Mouse (Mus musculus) lung, postnatal 0 days (tissue): ENCODE measurements around the gene Fam222b. TPM values are rescaled to one million over a fixed set of nuclear protein-coding genes. Genes with fewer than 3 reads are reported as not detected.
"Not testable (repeated sequence)": the region's sequence is repeated elsewhere in the genome, so short reads cannot be mapped to it uniquely, and the experiment has no call there.

Source experiments
- ATAC-seq: fragments of 200-750 bp; cut with Nextera tagmentation; 2 replicates; pipeline ENCODE4 v1.8.0; 2017; ENCODE audit warnings: moderate library complexity
- DNase-seq: peaks from one replicate; pipeline ENCODE4 v3.0.0-alpha.2; 2016; ENCODE audit warnings: low spot score
- H3K27ac ChIP-seq: fragments of 300-500 bp; sonication (generic); 2 replicates; pipeline ENCODE4 v1.5.1; 2014; ENCODE audit warnings: antibody characterized with exemption, mild to moderate bottlenecking, low read length, mixed read lengths
- H3K27me3 ChIP-seq: fragments of 300-500 bp; sonication (generic); replicated peaks from 2 replicates; pipeline ENCODE4 v1.6.1; 2014; ENCODE audit warnings: low read length, mixed read lengths; ENCODE audit not compliant: insufficient read depth
- H3K36me3 ChIP-seq: fragments of 300-500 bp; sonication (generic); 2 replicates; pipeline ENCODE4 v1.6.1; 2014; ENCODE audit warnings: low read length, mixed read lengths; ENCODE audit not compliant: insufficient read depth
- H3K4me1 ChIP-seq: fragments of 300-500 bp; sonication (generic); 2 replicates; pipeline ENCODE4 v1.6.1; 2014; ENCODE audit warnings: antibody characterized with exemption, low read depth, low read length, mixed read lengths; ENCODE audit not compliant: insufficient read depth
- H3K4me2 ChIP-seq: fragments of 300-500 bp; sonication (generic); replicated peaks from 2 replicates; pipeline ENCODE4 v1.6.1; 2014; ENCODE audit warnings: low read depth, mild to moderate bottlenecking, low read length, moderate library complexity, mixed read lengths
- H3K4me3 ChIP-seq: fragments of 300-500 bp; sonication (generic); 2 replicates; pipeline ENCODE4 v1.5.1; 2014; ENCODE audit warnings: low read depth, low read length
- H3K9ac ChIP-seq: fragments of 300-500 bp; sonication (generic); replicated peaks from 2 replicates; pipeline ENCODE4 v1.6.1; 2014; ENCODE audit warnings: low read depth, mild to moderate bottlenecking
- H3K9me3 ChIP-seq: fragments of 300-500 bp; sonication (generic); 2 replicates; pipeline ENCODE4 v1.6.1; 2016; ENCODE audit warnings: low read length, mixed read lengths
- CTCF ChIP-seq: IDR thresholded peaks from 2 replicates; pipeline ENCODE4 v1.5.1; 2016; ENCODE audit warnings: antibody characterized with exemption, mild to moderate bottlenecking
- EP300 ChIP-seq: IDR thresholded peaks from 2 replicates; pipeline ENCODE4 v1.6.1; 2016; ENCODE audit warnings: antibody characterized with exemption, mild to moderate bottlenecking, control low read depth
- whole genome bisulfite sequencing: fragments of 180-500 bp; shearing (Covaris S2); extraction: QIAGEN DNeasy Blood & Tissue Kit; methylation state at CpG from one replicate; pipeline ENCODE4 v1.1.7; 2014; 5-methylcytosine and 5-hydroxymethylcytosine counted together
- polyA plus RNA-seq: library from polyadenylated mRNA; unstranded; fragments of >200 nt; fragmentation: Nextera tagmentation; extraction: Ambion mirVana; gene quantifications from 2 replicates; pipeline ENCODE4 v1.2.1, GENCODE M21; 2015

Gene Fam222b
- polyA plus RNA-seq, 1 experiment from 2014 or later = 10.0 TPM

DNA sequence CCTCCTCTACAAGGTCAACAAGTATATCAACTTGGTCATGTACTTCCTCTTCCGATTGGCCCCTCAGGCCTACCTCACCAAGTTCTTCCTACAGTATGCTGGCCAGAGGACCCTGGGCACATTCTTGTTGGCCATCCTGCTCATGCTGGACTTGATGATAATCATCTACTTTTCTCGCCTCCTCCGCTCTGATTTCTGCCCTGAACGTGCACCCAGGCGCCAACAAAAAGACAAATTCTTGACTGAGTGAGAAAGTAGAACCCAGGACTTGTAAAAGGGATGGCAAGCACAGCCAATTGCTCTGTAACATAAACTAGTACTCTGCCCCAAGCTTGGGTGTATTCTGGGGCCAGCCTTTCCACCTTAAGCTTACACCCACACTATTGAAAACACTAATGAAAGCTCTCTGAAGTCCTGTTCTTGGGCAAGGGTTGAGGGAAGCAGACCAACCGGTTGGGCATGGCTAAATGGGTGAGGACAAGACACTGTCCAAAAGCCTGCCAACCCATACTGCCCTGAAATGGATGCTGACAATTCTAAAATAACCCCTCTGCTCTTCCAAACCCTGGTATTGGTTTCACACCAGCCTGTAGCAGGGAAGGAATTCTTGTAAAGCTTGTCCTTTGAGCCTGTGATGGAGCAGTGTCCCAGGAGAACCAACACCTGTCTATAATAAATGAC is 85.8 kb downstream of the Fam222b start:
- no peak overlapping the region for H3K4me2 ChIP-seq
- no peaks in the 10 kb centered on the region for H3K27me3 ChIP-seq
- no peak overlapping the region for H3K9ac ChIP-seq
- no peak overlapping the region for H3K4me3 ChIP-seq
- no peak overlapping the region for H3K27ac ChIP-seq
- H3K4me1 ChIP-seq = peaks cover 13% of the 10 kb centered on the region; the same call in 1 of the 2 replicates
- 58% methylated on average over 6 of the region's 6 CpGs for WGBS
- no peaks in the 10 kb centered on the region for H3K9me3 ChIP-seq
- no peak for DNase-seq
- no peak for TF ChIP-seq CTCF
- TF ChIP-seq EP300 = no peak
- H3K36me3 ChIP-seq = peaks cover 11% of the 10 kb centered on the region; the same call in 1 of the 2 replicates
- no peak for ATAC-seq

DNA sequence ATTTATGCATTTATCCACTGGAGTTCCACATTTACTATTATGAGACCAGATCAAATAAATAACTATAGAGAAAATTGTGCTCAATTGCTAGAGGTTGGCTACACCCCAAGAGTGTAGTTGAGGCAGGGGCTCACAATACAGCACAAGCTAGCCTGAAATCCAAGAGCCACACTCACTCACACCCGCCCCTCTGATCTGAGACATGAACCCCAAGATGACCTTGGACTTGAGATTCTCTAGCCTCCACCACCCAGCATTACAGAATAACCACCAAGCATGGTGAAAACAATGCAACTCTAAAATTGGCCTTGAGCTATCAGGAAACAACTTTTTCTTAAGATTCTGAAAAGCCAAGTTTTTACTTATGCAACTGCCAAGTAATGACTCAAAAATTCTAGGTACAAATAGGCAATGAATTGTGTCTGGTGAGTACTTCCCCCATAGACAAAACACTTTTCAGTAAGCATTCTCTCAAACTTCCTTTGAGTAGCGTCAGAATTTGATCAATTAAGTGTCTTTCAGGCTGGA is 87.4 kb downstream of the Fam222b start:
- Histone ChIP-seq H3K27me3 (no peaks in the 10 kb centered on the region), H3K36me3 (peaks cover 11% of the 10 kb centered on the region; the same call in 1 of the 2 replicates), H3K4me2 (peak overlapping the region; percentile 67; the same call in 1 of the 2 replicates), H3K27ac (no peak overlapping the region), H3K4me1 (peaks cover 13% of the 10 kb centered on the region; the same call in 1 of the 2 replicates), H3K9ac (no peak overlapping the region), H3K9me3 (no peaks in the 10 kb centered on the region), H3K4me3 (no peak overlapping the region)
- no peak for TF ChIP-seq CTCF
- TF ChIP-seq EP300 = no peak
- WGBS = 35% methylated on average over 2 of the region's 2 CpGs
- DNase-seq = no peak
- ATAC-seq = no peak

DNA sequence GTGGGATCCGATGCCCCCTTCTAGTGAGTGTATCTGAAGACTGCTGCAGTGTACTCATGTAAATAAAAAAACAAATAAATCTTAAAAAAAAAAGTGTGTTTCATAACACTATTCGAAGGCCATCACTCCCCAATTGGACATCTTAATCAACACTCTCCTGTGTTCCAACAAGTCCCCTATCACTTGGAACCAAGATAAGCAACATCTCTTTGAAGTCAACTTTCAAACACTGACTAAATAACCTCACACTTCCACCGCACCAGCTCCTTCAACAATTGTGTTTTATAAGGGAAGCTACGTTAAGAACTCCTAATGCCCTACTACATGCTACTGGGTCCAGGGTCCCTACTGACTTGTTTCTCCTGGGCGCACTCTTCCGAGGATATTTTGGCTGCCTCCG is 88.0 kb downstream of the Fam222b start:
- Histone ChIP-seq H3K36me3 (peaks cover 11% of the 10 kb centered on the region; the same call in 1 of the 2 replicates), H3K4me2 (peak overlapping the region; percentile 67), H3K9me3 (no peaks in the 10 kb centered on the region), H3K27me3 (no peaks in the 10 kb centered on the region), H3K27ac (no peak overlapping the region), H3K4me1 (peaks cover 13% of the 10 kb centered on the region; the same call in 1 of the 2 replicates), H3K4me3 (peak overlapping the region; percentile 72), H3K9ac (peak overlapping the region; percentile 58)
- no peak for ATAC-seq
- DNase-seq = no peak
- TF ChIP-seq EP300 (no peak), CTCF (no peak)
- under 1% methylated on average over 7 of the region's 7 CpGs for WGBS

DNA sequence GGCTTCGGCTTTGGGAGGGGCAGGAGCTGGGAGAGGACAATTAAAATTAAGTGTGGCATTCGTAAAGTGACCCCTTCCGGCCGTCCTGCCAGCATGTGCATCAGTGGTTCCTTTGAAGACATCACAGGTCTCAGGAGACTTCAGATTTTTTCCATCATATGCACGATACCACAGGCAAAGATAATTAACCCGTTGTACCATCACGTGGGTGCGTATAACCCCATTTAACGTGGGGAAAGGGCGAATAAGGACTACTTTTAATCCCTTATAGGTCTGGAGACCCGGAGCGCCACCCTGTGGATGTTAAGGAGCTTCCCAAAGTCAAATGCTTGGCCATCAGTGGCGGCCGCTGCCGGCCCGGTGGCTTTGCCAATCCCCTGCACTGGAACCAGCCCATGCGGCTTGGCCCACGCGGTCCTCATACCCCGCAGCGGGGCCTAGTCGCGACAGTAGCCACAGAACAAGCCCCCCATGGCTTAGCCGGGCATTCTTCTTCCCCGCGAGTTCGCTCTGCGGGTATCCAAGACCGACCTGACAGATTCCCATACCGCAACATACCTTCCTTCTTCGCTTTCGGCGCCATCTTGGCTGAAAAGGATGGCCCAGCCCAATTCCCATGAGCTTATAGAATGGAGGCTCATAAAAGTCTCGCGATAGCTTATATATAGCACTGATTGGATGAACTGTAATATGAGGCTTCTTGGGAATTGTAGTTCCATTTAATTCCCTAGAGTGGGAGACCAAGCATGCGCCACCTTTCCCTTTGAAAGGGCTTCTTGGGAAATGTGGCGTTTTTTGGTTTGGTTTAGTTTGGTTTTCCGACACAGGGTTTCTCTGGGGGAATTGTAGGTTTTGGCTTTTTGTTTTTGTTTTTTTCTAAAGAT is 88.7 kb downstream of the Fam222b start, which contains the start of gene Rpl23a:
Gene Rpl23a (minus strand): TSS at position 624 of the 884 bp plus-strand sequence.
- Histone ChIP-seq H3K9me3 (no peaks in the 10 kb centered on the region), H3K9ac (peak within 1 kb of the TSS; percentile 58), H3K36me3 (peaks cover 11% of the 10 kb centered on the region; the same call in 1 of the 2 replicates), H3K4me3 (peak within 1 kb of the TSS; percentile 72), H3K4me2 (peak within 1 kb of the TSS; percentile 67), H3K27ac (peak within 1 kb of the TSS; percentile 84), H3K4me1 (peaks cover 13% of the 10 kb centered on the region; the same call in 1 of the 2 replicates), H3K27me3 (no peaks in the 10 kb centered on the region)
- WGBS = under 1% methylated on average over 38 of the region's 38 CpGs
- DNase-seq (peak; percentile 99), ATAC-seq (peak; percentile 88)
- TF ChIP-seq EP300 = peak; percentile 67
- peak; percentile 61 for TF ChIP-seq CTCF

DNA sequence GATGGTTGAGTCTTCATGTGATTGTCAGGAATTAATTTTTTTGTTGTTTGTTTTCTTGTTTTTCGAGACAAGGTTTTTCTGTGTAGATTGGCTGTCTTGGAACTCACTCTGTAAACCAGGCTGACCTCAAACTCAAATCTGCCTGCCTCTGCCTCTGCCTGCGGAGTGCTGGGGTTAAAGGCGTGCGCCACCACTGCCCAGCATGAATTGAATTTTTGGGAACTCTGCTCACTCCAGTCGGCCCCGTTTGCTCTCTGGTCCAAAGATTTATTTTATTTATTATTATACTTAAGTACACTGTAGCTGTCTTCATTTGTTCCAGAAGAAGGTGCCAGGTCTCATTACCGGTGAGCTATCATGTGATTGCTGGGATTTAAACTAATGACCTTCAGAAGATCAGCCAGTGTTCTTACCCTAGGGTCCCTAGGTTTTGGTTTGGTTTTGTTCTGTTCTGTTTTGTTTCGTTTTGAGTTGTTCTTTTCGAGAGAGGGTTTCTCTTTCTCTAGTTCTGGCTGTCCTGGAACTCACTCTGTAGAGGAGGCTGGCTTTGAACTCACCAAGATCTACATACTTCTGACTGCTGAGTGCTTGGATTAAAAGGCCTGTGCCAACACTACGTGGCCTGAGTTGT is 89.5 kb downstream of the Fam222b start:
- Histone ChIP-seq H3K9me3 (no peaks in the 10 kb centered on the region), H3K4me2 (peak overlapping the region; percentile 67; the same call in 1 of the 2 replicates), H3K27me3 (no peaks in the 10 kb centered on the region), H3K27ac (no peak overlapping the region), H3K36me3 (peaks cover 11% of the 10 kb centered on the region; the same call in 1 of the 2 replicates), H3K4me1 (peaks cover 11% of the 10 kb centered on the region; the same call in 1 of the 2 replicates), H3K9ac (no peak overlapping the region), H3K4me3 (peak overlapping the region; percentile 72; the same call in 1 of the 2 replicates)
- TF ChIP-seq CTCF = no peak
- TF ChIP-seq EP300 = no peak
- DNase-seq = no peak
- no peak for ATAC-seq
- WGBS = 39% methylated on average over 10 of the region's 10 CpGs

DNA sequence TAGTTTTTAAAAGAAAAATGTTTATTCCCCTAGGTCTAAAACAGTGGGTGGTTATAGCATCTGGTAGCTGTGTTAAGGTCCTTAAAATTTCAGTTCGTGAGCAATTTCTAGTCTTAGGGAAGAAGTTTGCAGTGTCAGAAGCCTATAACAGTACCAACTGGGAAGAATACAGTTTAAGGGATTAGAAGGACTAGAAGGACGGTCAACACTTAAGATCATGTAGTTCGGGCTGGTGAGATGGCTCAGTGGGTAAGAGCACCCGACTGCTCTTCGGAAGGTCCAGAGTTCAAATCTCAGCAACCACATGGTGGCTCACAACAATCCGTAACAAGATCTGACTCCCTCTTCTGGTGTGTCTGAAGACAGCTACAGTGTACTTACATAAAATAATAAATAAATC is 90.2 kb downstream of the Fam222b start:
- H3K36me3 ChIP-seq = peaks cover 11% of the 10 kb centered on the region; the same call in 1 of the 2 replicates
- H3K4me1 ChIP-seq, H3K9ac ChIP-seq, H3K4me3 ChIP-seq, H3K27ac ChIP-seq, DNase-seq, H3K9me3 ChIP-seq, H3K27me3 ChIP-seq, ATAC-seq, H3K4me2 ChIP-seq: not testable (repeated sequence)
- 93% methylated on average over 6 of the region's 6 CpGs for WGBS
